Mouse (Mus musculus) liver, embryonic 16.5 days (tissue): ENCODE data around the gene Necab2. TPM values are rescaled to one million over a fixed set of nuclear protein-coding genes. Genes with fewer than 3 reads are reported as not detected.
A peak's percentile ranks its signal among the peaks of the same experiment; 100 is the strongest.

Experiments
- ATAC-seq: fragments of 200-750 bp; cut with Nextera tagmentation; 2 replicates; pipeline ENCODE4 v1.8.0; 2017; ENCODE audit warnings: low read depth, mild to moderate bottlenecking, moderate number of reproducible peaks, moderate library complexity
- H3K27ac ChIP-seq: fragments of 300-500 bp; sonication (generic); 2 replicates; pipeline ENCODE4 v1.5.1; 2014; ENCODE audit warnings: mild to moderate bottlenecking, low read length
- H3K27me3 ChIP-seq: fragments of 300-500 bp; sonication (generic); 2 replicates; pipeline ENCODE4 v1.6.1; 2014; ENCODE audit warnings: low read depth, low read length, mixed read lengths; ENCODE audit not compliant: control insufficient read depth, insufficient read depth
- H3K36me3 ChIP-seq: fragments of 300-500 bp; sonication (generic); 2 replicates; pipeline ENCODE4 v1.6.1; 2014; ENCODE audit warnings: mild to moderate bottlenecking; ENCODE audit not compliant: control insufficient read depth, insufficient read depth
- H3K4me1 ChIP-seq: fragments of 300-500 bp; sonication (generic); 2 replicates; pipeline ENCODE4 v1.6.1; 2014; ENCODE audit warnings: low read depth, low read length, mixed read lengths; ENCODE audit not compliant: control insufficient read depth
- H3K4me2 ChIP-seq: fragments of 300-500 bp; sonication (generic); 2 replicates; pipeline ENCODE4 v1.6.1; 2014; ENCODE audit warnings: low read depth, low read length, mixed read lengths
- H3K4me3 ChIP-seq: fragments of 300-500 bp; sonication (generic); 2 replicates; pipeline ENCODE4 v1.5.1; 2014; ENCODE audit warnings: low read depth, mild to moderate bottlenecking, low read length
- H3K9ac ChIP-seq: fragments of 300-500 bp; sonication (generic); 2 replicates; pipeline ENCODE4 v1.6.1; 2014; ENCODE audit warnings: low read depth, low read length
- H3K9me3 ChIP-seq: fragments of 300-500 bp; sonication (generic); replicated peaks from 2 replicates; pipeline ENCODE4 v1.6.1; 2016; ENCODE audit warnings: low read length; ENCODE audit not compliant: control insufficient read depth
- WGBS: fragments of 180-500 bp; shearing (Covaris S2); extraction: QIAGEN DNeasy Blood & Tissue Kit; methylation state at CpG from one replicate; pipeline ENCODE4 v1.1.7; 2014; ENCODE audit not compliant: insufficient replicate concordance; 5-methylcytosine and 5-hydroxymethylcytosine counted together
- polyA plus RNA-seq: library from polyadenylated mRNA; unstranded; fragments of >200 nt; fragmentation: Nextera tagmentation; extraction: Ambion mirVana; gene quantifications from 2 replicates; pipeline ENCODE4 v1.2.1, GENCODE M21; 2015

The Necab2 gene
- polyA plus RNA-seq, 1 experiment from 2014 or later = 0.04 TPM

GRCm38 (mm10) chr8:119425533-119425932, 21.0 kb upstream of the Necab2 start:
- H3K27ac ChIP-seq = peak overlapping the region; percentile 85
- WGBS = 27% methylated on average over 10 of the region's 10 CpGs
- H3K4me3 ChIP-seq = no peak overlapping the region; the same call in 1 of the 2 replicates
- H3K9me3 ChIP-seq = no peaks in the 10 kb centered on the region
- no peaks in the 10 kb centered on the region for H3K27me3 ChIP-seq
- ATAC-seq = no peak
- H3K36me3 ChIP-seq = no peaks in the 10 kb centered on the region
- H3K4me2 ChIP-seq = peak overlapping the region; percentile 38
- H3K4me1 ChIP-seq = peaks cover 53% of the 10 kb centered on the region
- no peak overlapping the region for H3K9ac ChIP-seq

- H3K36me3 ChIP-seq = no peaks in the 10 kb centered on the region
- H3K27me3 ChIP-seq = no peaks in the 10 kb centered on the region
- no peak overlapping the region; the same call in 1 of the 2 replicates for H3K4me3 ChIP-seq
- no peak overlapping the region for H3K9ac ChIP-seq
- ATAC-seq = no peak
- H3K27ac ChIP-seq = peak overlapping the region; percentile 85
- no peaks in the 10 kb centered on the region for H3K9me3 ChIP-seq
- H3K4me2 ChIP-seq = peak overlapping the region; percentile 38; the same call in 1 of the 2 replicates
- peaks cover 57% of the 10 kb centered on the region for H3K4me1 ChIP-seq
- 47% methylated on average over 6 of the region's 6 CpGs for WGBS
Observed at GRCm38 (mm10) chr8:119426069-119426735, 20.3 kb upstream of the Necab2 start.

GRCm38 (mm10) chr8:119427634-119428349, 18.7 kb upstream of the Necab2 start:
- H3K9me3 ChIP-seq = no peaks in the 10 kb centered on the region
- no peaks in the 10 kb centered on the region for H3K27me3 ChIP-seq
- no peak overlapping the region for H3K9ac ChIP-seq
- H3K27ac ChIP-seq = no peak overlapping the region
- H3K4me3 ChIP-seq = no peak overlapping the region
- H3K4me2 ChIP-seq = no peak overlapping the region
- no peaks in the 10 kb centered on the region for H3K36me3 ChIP-seq
- ATAC-seq = no peak
- H3K4me1 ChIP-seq = peaks cover 54% of the 10 kb centered on the region
- 62% methylated on average over 12 of the region's 12 CpGs for WGBS

GRCm38 (mm10) chr8:119428350-119428740, 18.2 kb upstream of the Necab2 start:
- H3K9me3 ChIP-seq = no peaks in the 10 kb centered on the region
- H3K4me2 ChIP-seq = no peak overlapping the region
- H3K27ac ChIP-seq = no peak overlapping the region
- peaks cover 51% of the 10 kb centered on the region for H3K4me1 ChIP-seq
- 50% methylated on average over 7 of the region's 7 CpGs for WGBS
- no peak for ATAC-seq
- no peaks in the 10 kb centered on the region for H3K36me3 ChIP-seq
- no peak overlapping the region for H3K4me3 ChIP-seq
- H3K27me3 ChIP-seq = no peaks in the 10 kb centered on the region
- H3K9ac ChIP-seq = no peak overlapping the region

GRCm38 (mm10) chr8:119428766-119429327, 17.7 kb upstream of the Necab2 start:
- H3K27me3 ChIP-seq = no peaks in the 10 kb centered on the region
- no peak for ATAC-seq
- H3K36me3 ChIP-seq = no peaks in the 10 kb centered on the region
- H3K4me1 ChIP-seq = peaks cover 47% of the 10 kb centered on the region
- H3K27ac ChIP-seq = peak overlapping the region; percentile 45; the same call in 1 of the 2 replicates
- WGBS = 46% methylated on average over 5 of the region's 5 CpGs
- H3K9ac ChIP-seq = no peak overlapping the region
- no peaks in the 10 kb centered on the region for H3K9me3 ChIP-seq
- no peak overlapping the region for H3K4me3 ChIP-seq
- no peak overlapping the region for H3K4me2 ChIP-seq

- no peaks in the 10 kb centered on the region for H3K36me3 ChIP-seq
- ATAC-seq = no peak
- peaks cover 47% of the 10 kb centered on the region for H3K4me1 ChIP-seq
- 63% methylated on average over 3 of the region's 3 CpGs for WGBS
- H3K4me3 ChIP-seq = no peak overlapping the region
- no peak overlapping the region for H3K9ac ChIP-seq
- peak overlapping the region; percentile 45 for H3K27ac ChIP-seq
- no peaks in the 10 kb centered on the region for H3K27me3 ChIP-seq
- H3K9me3 ChIP-seq = no peaks in the 10 kb centered on the region
- H3K4me2 ChIP-seq = no peak overlapping the region
Observed at GRCm38 (mm10) chr8:119429552-119429951, 17.0 kb upstream of the Necab2 start.

- ATAC-seq = peak; percentile 61
- no peaks in the 10 kb centered on the region for H3K36me3 ChIP-seq
- H3K4me1 ChIP-seq = peaks cover 41% of the 10 kb centered on the region
- H3K9me3 ChIP-seq = no peaks in the 10 kb centered on the region
- H3K9ac ChIP-seq = no peak overlapping the region
- no peaks in the 10 kb centered on the region for H3K27me3 ChIP-seq
- no peak overlapping the region for H3K4me2 ChIP-seq
- WGBS = 57% methylated on average over 8 of the region's 8 CpGs
- no peak overlapping the region for H3K4me3 ChIP-seq
- peak overlapping the region; percentile 45 for H3K27ac ChIP-seq
Observed at GRCm38 (mm10) chr8:119430250-119430649, 16.3 kb upstream of the Necab2 start.

- no peaks in the 10 kb centered on the region for H3K36me3 ChIP-seq
- no peaks in the 10 kb centered on the region for H3K9me3 ChIP-seq
- ATAC-seq = no peak
- whole genome bisulfite sequencing = 75% methylated on average over 7 of the region's 7 CpGs
- H3K4me2 ChIP-seq = no peak overlapping the region
- no peaks in the 10 kb centered on the region for H3K27me3 ChIP-seq
- H3K4me3 ChIP-seq = no peak overlapping the region
- no peak overlapping the region for H3K9ac ChIP-seq
- peaks cover 37% of the 10 kb centered on the region for H3K4me1 ChIP-seq
- peak overlapping the region; percentile 41; the same call in 1 of the 2 replicates for H3K27ac ChIP-seq
Observed at GRCm38 (mm10) chr8:119430690-119431089, 15.8 kb upstream of the Necab2 start.

- Histone ChIP-seq H3K4me3 (no peak overlapping the region), H3K27me3 (no peaks in the 10 kb centered on the region), H3K9ac (no peak overlapping the region), H3K4me1 (peaks cover 33% of the 10 kb centered on the region), H3K9me3 (no peaks in the 10 kb centered on the region), H3K36me3 (no peaks in the 10 kb centered on the region), H3K27ac (peak overlapping the region; percentile 68), H3K4me2 (0 out of 2 replicates have a peak overlapping the region, but pooled peaks have one; percentile 17)
- ATAC-seq = peak; percentile 74
- WGBS = 45% methylated on average over 3 of the region's 3 CpGs
Observed at GRCm38 (mm10) chr8:119432372-119432771, 14.1 kb upstream of the Necab2 start.
